Mouse (Mus musculus) hindbrain, embryonic 10.5 days (tissue): ENCODE data around the gene Snapc2. TPM values are rescaled to one million over a fixed set of nuclear protein-coding genes. Genes with fewer than 3 reads are reported as not detected.
A peak's percentile ranks its signal among the peaks of the same experiment; 100 is the strongest.

ENCODE experiments used
- DNase-seq: peaks from one replicate; pipeline ENCODE4 v3.0.0-alpha.2; 2017; ENCODE audit warnings: low spot score
- H3K27ac ChIP-seq: fragments of 300-500 bp; sonication (generic); 2 replicates; pipeline ENCODE4 v1.5.1; 2016; ENCODE audit warnings: mild to moderate bottlenecking, moderate library complexity
- H3K27me3 ChIP-seq: fragments of 300-500 bp; sonication (generic); 2 replicates; pipeline ENCODE4 v1.6.1; 2016; ENCODE audit warnings: mild to moderate bottlenecking; ENCODE audit not compliant: poor library complexity, insufficient read depth, severe bottlenecking
- H3K36me3 ChIP-seq: fragments of 300-500 bp; sonication (generic); 2 replicates; pipeline ENCODE4 v1.6.1; 2016; ENCODE audit warnings: mild to moderate bottlenecking, moderate library complexity
- H3K4me1 ChIP-seq: fragments of 300-500 bp; sonication (generic); replicated peaks from 2 replicates; pipeline ENCODE4 v1.6.1; 2016; ENCODE audit warnings: mild to moderate bottlenecking
- H3K4me3 ChIP-seq: fragments of 300-500 bp; sonication (generic); 2 replicates; pipeline ENCODE4 v1.5.1; 2016; ENCODE audit warnings: mild to moderate bottlenecking, moderate library complexity
- H3K9me3 ChIP-seq: fragments of 300-500 bp; sonication (generic); 2 replicates; pipeline ENCODE4 v1.6.1; 2016; ENCODE audit warnings: mild to moderate bottlenecking, moderate library complexity
- WGBS: fragments of 180-500 bp; shearing (Covaris S2); methylation state at CpG from one replicate; pipeline ENCODE4 v1.1.7; 2016; 5-methylcytosine and 5-hydroxymethylcytosine counted together
- polyA plus RNA-seq: library from polyadenylated mRNA; unstranded; fragments of >200 nt; fragmentation: Nextera tagmentation; extraction: Ambion mirVana; gene quantifications from 2 replicates; pipeline ENCODE4 v1.2.1, GENCODE M21; 2016

Snapc2 gene
- polyA plus RNA-seq: 62.1 and 69.8 TPM in 2 replicates

GRCm38 (mm10) chr8:4252934-4253841 lies at the start of gene Snapc2:
TSS of gene Snapc2 (plus strand) at chr8:4253080.
- H3K36me3 ChIP-seq: peaks cover 57% of the 10 kb centered on the region
- peaks cover 23% of the 10 kb centered on the region for H3K27me3 ChIP-seq
- 1% methylated on average over 69 of the region's 69 CpGs for WGBS
- peak; percentile 95 for DNase-seq
- H3K27ac ChIP-seq: peak within 1 kb of the TSS; percentile 95
- no peaks in the 10 kb centered on the region for H3K9me3 ChIP-seq
- H3K4me1 ChIP-seq: peaks cover 58% of the 10 kb centered on the region
- H3K4me3 ChIP-seq: peak within 1 kb of the TSS; percentile 92

- peak overlapping the region; percentile 29 for H3K4me3 ChIP-seq
- H3K36me3 ChIP-seq: peaks cover 54% of the 10 kb centered on the region
- DNase-seq: peak; percentile 35
These were observed 47.4 kb upstream of the Snapc2 start for GRCm38 (mm10) chr8:4205246-4206123.

DNA sequence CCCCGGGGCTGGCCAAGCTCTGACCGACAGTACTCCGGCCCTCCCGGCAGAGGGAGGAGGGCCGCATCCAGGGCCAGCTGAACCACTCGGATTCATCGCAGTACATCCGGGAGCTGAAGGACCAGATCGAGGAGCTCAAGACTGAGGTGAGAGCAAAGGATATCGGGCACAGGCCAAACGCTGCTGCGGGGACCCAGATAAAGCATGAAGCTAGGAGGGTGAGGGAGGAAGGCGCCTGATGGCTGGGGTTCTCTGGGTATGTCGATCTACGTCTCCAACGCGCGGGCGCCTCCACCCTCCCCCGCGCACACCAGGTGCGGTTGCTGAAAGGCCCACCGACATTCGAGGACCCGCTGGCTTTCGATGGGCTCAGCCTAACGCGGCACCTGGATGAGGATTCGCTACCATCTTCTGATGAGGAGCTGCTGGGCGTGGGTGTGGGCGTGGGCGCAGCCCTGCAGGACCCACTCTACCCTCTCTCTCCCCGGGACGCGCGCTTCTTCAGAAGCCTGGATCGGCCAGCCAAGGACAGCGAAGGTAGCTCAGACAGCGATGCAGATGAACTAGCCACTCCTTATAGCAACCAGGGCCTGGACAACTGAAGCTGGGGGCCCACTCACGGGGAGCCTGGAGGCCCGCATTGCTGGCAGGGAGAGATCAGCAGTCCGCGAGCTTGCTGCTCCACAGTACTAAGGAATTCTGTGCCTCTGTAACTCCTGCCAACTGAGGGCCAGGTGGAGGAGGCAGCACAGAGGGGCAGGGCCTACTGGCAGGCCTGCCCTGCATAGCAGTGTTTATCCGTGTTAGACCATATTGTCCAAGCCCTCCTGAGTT lies 46.5 kb upstream of the Snapc2 start:
- DNase-seq: peak; percentile 31
- Histone ChIP-seq H3K27me3 (peaks cover 64% of the 10 kb centered on the region), H3K36me3 (peaks cover 61% of the 10 kb centered on the region), H3K4me3 (peak overlapping the region; percentile 29), H3K27ac (no peak overlapping the region), H3K4me1 (peaks cover 25% of the 10 kb centered on the region), H3K9me3 (peaks cover 4% of the 10 kb centered on the region; the same call in 1 of the 2 replicates)
- 6% methylated on average over 44 of the region's 44 CpGs for WGBS

More at GRCm38 (mm10) chr8:4205246-4206123, 47.4 kb upstream of the Snapc2 start:
- Histone ChIP-seq H3K4me1 (peaks cover 25% of the 10 kb centered on the region), H3K27ac (no peak overlapping the region), H3K27me3 (peaks cover 64% of the 10 kb centered on the region), H3K9me3 (peaks cover 4% of the 10 kb centered on the region; the same call in 1 of the 2 replicates)
- WGBS: 10% methylated on average over 38 of the region's 38 CpGs

GRCm38 (mm10) chr8:4207016-4207350 lies 45.9 kb upstream of the Snapc2 start:
- Histone ChIP-seq H3K4me1 (peaks cover 25% of the 10 kb centered on the region), H3K4me3 (0 out of 2 replicates have a peak overlapping the region, but pooled peaks have one; percentile 29), H3K27me3 (peaks cover 68% of the 10 kb centered on the region), H3K9me3 (peaks cover 4% of the 10 kb centered on the region; the same call in 1 of the 2 replicates), H3K27ac (no peak overlapping the region), H3K36me3 (peaks cover 58% of the 10 kb centered on the region)
- 54% methylated on average over 2 of the region's 2 CpGs for WGBS
- no peak for DNase-seq

DNA sequence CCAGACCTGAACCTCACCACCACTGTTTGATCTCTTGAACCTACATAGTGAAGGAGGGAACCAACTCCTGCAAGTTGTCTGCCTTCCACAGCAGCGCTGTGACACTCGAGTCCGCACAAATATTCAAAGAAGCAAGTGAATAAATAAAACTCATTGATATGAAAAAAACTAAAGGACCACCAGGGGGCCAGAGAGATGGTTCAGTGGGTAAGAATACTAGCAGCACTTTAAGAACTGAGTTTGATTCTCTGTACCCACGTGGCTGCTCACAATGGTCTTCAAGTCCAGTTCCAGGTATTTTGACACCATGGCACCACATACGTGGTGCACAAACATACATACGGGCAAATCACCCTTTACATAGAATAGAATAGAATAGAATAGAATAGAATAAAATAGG lies 41.8 kb upstream of the Snapc2 start:
- peaks cover 4% of the 10 kb centered on the region; the same call in 1 of the 2 replicates for H3K9me3 ChIP-seq
- no peak overlapping the region for H3K27ac ChIP-seq
- H3K4me1 ChIP-seq: peaks cover 50% of the 10 kb centered on the region
- no peak overlapping the region for H3K4me3 ChIP-seq
- peaks cover 44% of the 10 kb centered on the region for H3K36me3 ChIP-seq
- WGBS: 79% methylated on average over 6 of the region's 6 CpGs
- no peak for DNase-seq
- peaks cover 67% of the 10 kb centered on the region for H3K27me3 ChIP-seq

DNA sequence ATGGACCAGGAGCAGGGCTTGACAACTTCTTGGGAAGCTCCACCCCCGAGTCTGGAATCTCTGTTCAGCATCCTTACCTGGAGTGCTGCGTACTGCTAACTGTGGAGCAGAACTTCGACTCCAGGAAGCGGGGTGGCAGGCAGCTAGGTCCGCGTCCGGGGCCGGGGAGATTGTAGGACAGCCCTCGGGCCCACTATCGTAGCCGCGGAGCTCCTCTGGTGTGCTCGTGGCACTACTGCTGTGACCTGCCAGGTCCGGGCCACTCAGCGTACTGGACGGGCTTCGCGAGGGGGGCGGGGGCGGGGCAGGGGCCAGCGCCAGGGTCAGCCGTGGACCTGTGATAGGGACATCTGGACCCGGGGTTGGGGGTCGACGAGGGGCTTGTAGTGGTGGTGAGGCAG lies 40.1 kb upstream of the Snapc2 start:
- peaks cover 31% of the 10 kb centered on the region for H3K36me3 ChIP-seq
- H3K27me3 ChIP-seq: peaks cover 67% of the 10 kb centered on the region
- peak; percentile 48 for DNase-seq
- H3K4me1 ChIP-seq: peaks cover 51% of the 10 kb centered on the region
- H3K9me3 ChIP-seq: peaks cover 4% of the 10 kb centered on the region; the same call in 1 of the 2 replicates
- 2% methylated on average over 25 of the region's 25 CpGs for WGBS
- peak overlapping the region; percentile 50 for H3K4me3 ChIP-seq
- H3K27ac ChIP-seq: peak overlapping the region; percentile 77

- peak; percentile 48 for DNase-seq
- H3K27me3 ChIP-seq: peaks cover 67% of the 10 kb centered on the region
- peaks cover 31% of the 10 kb centered on the region for H3K36me3 ChIP-seq
- H3K9me3 ChIP-seq: peaks cover 4% of the 10 kb centered on the region; the same call in 1 of the 2 replicates
- H3K4me3 ChIP-seq: peak overlapping the region; percentile 50
- peak overlapping the region; percentile 77 for H3K27ac ChIP-seq
- WGBS: 2% methylated on average over 18 of the region's 18 CpGs
- H3K4me1 ChIP-seq: peaks cover 51% of the 10 kb centered on the region
These were observed 39.5 kb upstream of the Snapc2 start for GRCm38 (mm10) chr8:4213210-4214005.

GRCm38 (mm10) chr8:4214006-4214980 lies 38.6 kb upstream of the Snapc2 start:
- H3K36me3 ChIP-seq: peaks cover 27% of the 10 kb centered on the region
- peak overlapping the region; percentile 77 for H3K27ac ChIP-seq
- peaks cover 66% of the 10 kb centered on the region for H3K27me3 ChIP-seq
- 8% methylated on average over 33 of the region's 33 CpGs for WGBS
- peaks cover 3% of the 10 kb centered on the region; the same call in 1 of the 2 replicates for H3K9me3 ChIP-seq
- peaks cover 51% of the 10 kb centered on the region for H3K4me1 ChIP-seq
- peak; percentile 44 for DNase-seq
- peak overlapping the region; percentile 50 for H3K4me3 ChIP-seq

- Histone ChIP-seq H3K36me3 (peaks cover 7% of the 10 kb centered on the region; the same call in 1 of the 2 replicates), H3K27ac (peak overlapping the region; percentile 94), H3K4me1 (peaks cover 51% of the 10 kb centered on the region), H3K9me3 (no peaks in the 10 kb centered on the region), H3K4me3 (peak overlapping the region; percentile 70), H3K27me3 (peaks cover 70% of the 10 kb centered on the region)
- 4% methylated on average over 18 of the region's 18 CpGs for WGBS
- no peak for DNase-seq
These were observed 36.6 kb upstream of the Snapc2 start for GRCm38 (mm10) chr8:4216296-4216695.

- Histone ChIP-seq H3K4me3 (peak within 1 kb of the TSS; percentile 70), H3K9me3 (no peaks in the 10 kb centered on the region), H3K27ac (peak within 1 kb of the TSS; percentile 94), H3K27me3 (peaks cover 66% of the 10 kb centered on the region), H3K4me1 (peaks cover 51% of the 10 kb centered on the region), H3K36me3 (peaks cover 6% of the 10 kb centered on the region; the same call in 1 of the 2 replicates)
- peak; percentile 84 for DNase-seq
- 1% methylated on average over 44 of the region's 44 CpGs for WGBS
These were observed 35.9 kb upstream of the Snapc2 start, which contains the start of gene Prr36 for GRCm38 (mm10) chr8:4216791-4217621. TSS of gene Prr36 (minus strand) at chr8:4217459.
